Mouse (Mus musculus) cerebellum, postnatal 25 days (tissue): ENCODE measurements at regions not wholly inside any gene's neighbourhood (a gene's known extent, or its start where the extent isn't known, plus 50 kb on each side); places are given as distances from the start of the nearest gene placed in this dataset.

Source experiments
- DNase-seq, 2 experiments: peaks; one replicate each; pipeline ENCODE4 v3.0.0; 2021; ENCODE audit warnings: mixed read lengths in 2 of 2

GRCm38 (mm10) chr6:50924571-50924970, 270.3 kb upstream of the Npvf start:
- no peak for DNase-seq

- DNase-seq = no peak
These were observed 270.8 kb upstream of the Npvf start for GRCm38 (mm10) chr6:50924998-50925397.

DNA sequence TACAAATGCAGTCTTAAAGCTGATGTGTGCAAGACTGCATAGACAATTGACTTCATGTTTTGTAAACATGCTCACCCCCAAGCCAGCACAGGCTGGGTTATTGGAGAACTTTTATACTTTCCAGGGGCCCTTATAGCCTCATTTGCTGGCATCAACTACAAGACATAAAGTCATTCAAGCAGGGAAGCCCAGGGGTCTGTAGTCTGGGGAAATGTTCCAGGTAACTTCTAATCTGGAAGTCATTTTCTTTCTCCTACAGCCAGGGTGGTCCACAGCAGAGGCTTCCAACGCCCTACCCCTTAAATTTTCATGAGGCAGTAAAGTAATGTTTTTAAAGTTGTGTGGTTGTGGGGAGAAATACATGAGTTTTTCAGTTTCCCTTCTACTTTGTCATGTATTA, 272.1 kb upstream of the Npvf start:
- DNase-seq = no peak

- DNase-seq = no peak
These were observed 275.3 kb upstream of the Npvf start for GRCm38 (mm10) chr6:50929503-50929902.

DNA sequence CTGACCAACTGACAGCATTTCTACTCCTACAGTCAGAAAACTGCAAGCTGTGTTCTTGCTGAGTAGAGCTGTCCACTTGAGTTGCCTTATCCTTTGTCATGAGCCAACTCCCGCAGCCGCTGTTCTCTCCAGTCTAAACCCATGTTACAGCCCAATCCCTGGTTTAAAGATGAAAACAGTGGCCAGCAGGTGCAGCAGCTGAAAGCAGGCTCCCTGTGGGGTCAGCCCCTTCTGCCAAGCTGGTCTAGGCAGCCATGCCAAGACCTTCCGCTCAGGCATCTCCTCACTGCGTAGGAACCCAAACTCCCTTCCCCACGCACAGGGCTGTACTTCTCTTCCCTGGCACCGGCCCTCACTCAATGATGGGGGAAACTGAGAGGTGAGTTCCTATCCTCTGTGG, 279.3 kb upstream of the Npvf start:
- DNase-seq = peak; percentile 78 to 82

- DNase-seq = no peak
These were observed 280.0 kb upstream of the Npvf start for GRCm38 (mm10) chr6:50934245-50934644.

DNA sequence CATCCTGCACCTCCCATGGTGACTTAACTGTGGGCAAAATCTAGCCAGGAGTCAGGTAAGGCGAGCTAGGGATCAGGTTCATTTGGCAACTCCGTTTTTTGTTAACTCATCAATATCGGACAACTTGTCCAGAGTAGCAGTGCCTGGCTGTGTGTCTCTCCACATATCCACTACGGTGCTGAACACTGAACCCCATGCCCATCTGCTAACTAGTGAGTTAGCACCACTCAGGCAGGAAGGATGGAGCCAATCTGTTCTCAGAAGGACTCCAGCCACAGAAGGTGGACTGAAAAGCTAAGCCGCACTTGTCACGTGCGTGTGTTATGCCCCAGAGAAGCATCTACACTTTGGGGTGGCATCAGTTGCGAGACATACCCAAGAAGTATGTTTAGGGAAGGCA, 282.1 kb upstream of the Npvf start:
- no peak for DNase-seq

- peak; percentile 80 to 86 for DNase-seq
These were observed 282.9 kb upstream of the Npvf start for GRCm38 (mm10) chr6:50937094-50937493.

GRCm38 (mm10) chr6:50938879-50939278, 284.6 kb upstream of the Npvf start:
- DNase-seq = peak in 1 of 2 experiments; percentile 48

- DNase-seq = no peak
These were observed 285.2 kb upstream of the Npvf start for GRCm38 (mm10) chr6:50939440-50939839.

- no peak for DNase-seq
These were observed 285.9 kb upstream of the Npvf start for GRCm38 (mm10) chr6:50940118-50940517.

- no peak for DNase-seq
These were observed 286.6 kb upstream of the Npvf start for GRCm38 (mm10) chr6:50940641-50941398.

DNA sequence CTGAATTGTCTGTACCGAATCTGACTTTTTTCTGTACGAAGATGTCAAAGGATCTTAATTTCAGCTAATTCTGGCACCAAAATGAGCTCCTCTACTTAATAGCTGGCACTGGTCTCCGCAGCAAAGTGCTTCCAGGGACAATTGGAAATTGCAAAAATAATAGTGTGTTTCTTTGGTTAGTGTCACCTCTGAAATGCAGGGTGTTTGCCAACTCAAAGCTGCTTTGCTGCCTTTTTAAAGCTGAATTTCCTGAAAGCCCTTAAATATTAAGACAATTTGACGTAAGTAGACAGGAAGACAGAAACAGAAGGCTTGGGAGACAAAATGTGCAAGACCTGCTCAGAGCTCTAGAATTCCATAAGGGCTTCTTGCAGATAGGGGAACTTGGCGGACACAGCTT, 288.5 kb upstream of the Npvf start:
- DNase-seq = no peak

DNA sequence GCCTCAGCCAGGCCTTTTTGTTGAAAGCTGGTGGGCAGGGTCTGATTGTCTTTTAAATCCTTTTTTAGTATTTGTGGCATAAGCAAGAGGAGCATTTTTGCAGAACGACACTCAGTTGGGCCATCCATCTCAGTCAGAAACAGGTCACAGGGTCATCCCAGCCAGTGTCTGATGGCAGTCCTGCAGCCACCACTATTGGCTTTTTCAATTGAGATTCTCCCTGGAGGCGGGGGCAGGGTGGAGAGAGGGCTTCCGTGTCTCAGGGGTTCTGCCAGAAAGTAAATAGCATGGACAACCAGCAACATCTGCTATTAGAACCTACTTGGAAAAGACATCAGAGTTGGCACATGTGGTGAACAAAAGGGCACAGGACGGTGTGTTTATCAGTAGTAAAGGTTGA, 293.8 kb upstream of the Npvf start:
- no peak for DNase-seq

GRCm38 (mm10) chr6:50949361-50949760, 295.1 kb upstream of the Npvf start:
- peak in 1 of 2 experiments; percentile 11 for DNase-seq

GRCm38 (mm10) chr6:50949883-50950583, 295.8 kb upstream of the Npvf start:
- DNase-seq = peak in 1 of 2 experiments; percentile 17

DNA sequence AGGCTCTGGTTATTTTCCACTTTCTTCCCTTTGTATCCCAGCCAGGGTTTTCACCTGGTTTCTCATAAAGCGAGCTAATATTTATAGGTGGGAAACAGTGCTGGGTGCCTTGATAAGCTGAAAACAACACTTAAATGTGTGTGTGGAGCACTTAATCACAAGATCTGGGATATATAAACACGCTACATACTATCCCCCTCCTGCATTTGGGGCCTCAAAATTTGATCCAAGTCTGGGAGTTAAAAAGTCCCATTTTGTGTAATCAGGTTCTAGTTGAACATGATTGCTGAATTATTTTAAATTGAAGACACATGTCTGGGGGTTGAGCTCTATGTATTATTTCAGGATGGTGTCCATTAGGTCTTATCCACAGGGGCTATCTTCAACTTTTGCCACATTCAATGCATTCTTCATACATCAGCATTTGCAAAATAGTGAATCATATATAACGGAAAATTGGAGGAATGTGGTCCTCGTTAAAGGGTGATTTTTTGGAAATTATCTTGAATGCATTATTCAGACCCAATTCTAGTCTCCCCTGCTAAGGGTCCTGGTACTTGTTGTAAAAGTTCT, 303.2 kb upstream of the Npvf start:
- no peak for DNase-seq

DNA sequence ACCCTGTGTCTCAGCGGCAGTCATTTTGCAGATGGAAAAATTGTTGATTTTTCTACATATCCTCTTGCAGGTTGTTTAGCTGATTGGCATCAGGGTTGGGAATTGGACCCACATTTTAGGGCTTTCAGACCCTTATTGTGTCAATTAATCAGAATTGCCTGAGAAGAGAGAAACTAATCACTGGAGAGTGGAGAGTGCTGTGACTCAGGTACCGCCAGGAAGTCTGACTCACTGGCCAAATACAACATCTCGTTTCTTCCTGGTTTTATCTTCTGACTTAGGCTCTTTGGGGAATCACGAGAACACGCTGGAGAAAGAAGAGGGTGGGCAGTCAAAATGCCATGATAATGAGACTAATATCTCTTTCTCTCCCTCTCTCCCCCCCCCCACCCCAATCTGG, 306.1 kb upstream of the Npvf start:
- DNase-seq = no peak

DNA sequence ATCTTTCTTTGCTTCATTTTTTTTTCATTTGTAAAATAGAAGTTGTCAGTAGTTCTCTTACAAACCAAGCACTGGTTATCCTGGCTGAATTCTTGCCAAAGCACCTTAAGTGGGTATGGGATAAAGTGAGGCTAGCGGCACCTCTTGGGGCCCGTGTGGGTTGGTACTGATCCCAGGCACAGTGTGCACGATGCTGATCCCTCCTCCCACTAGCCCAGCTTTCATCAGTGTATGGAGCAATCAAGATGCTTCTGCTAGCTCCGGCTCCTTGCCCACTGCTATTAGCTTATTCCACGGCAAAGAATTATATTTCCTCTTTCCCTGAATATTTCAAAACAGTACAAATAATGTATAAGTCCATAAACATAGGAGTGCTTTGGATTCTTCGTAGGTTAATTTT, 307.4 kb upstream of the Npvf start:
- DNase-seq = no peak

GRCm38 (mm10) chr6:50968546-50968945, 314.3 kb upstream of the Npvf start:
- no peak for DNase-seq

- no peak for DNase-seq
These were observed 315.1 kb upstream of the Npvf start for GRCm38 (mm10) chr6:50969341-50969740.

GRCm38 (mm10) chr6:50969997-50970396, 315.8 kb upstream of the Npvf start:
- no peak for DNase-seq

GRCm38 (mm10) chr6:50970770-50971169, 316.5 kb upstream of the Npvf start:
- no peak for DNase-seq

- DNase-seq = no peak
These were observed 318.0 kb upstream of the Npvf start for GRCm38 (mm10) chr6:50972268-50972667.
